Mouse (Mus musculus) cerebellum, postnatal 14 days (tissue): Measurements from ENCODE around the gene Stxbp4.
A peak's percentile ranks its signal among the peaks of the same experiment; 100 is the strongest.

Experiments used
- DNase-seq, 2 experiments: peaks; one replicate each; pipeline ENCODE4 v3.0.0; 2021; ENCODE audit warnings: mixed read lengths in 2 of 2

The Stxbp4 gene

DNA sequence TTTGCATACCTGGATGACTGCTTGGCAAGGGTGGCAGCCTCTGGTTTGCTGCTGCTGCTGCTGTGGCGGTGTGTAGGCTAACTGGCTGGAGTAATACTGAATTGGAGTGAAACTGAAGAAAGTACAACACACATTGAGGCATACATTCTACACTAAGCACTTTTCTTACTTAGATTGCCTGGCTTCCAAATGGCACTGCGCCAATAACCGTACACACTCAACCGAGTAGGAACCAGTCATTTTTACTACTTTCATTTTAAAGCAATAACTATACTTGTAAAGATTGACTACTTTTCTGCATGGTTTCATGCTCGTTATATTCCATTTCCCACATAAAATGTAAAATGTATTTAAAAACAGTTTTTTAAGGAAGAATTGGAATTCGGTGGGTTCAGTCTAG is 11.9 kb upstream of the Stxbp4 start:
- peak; percentile 20 for DNase-seq

DNA sequence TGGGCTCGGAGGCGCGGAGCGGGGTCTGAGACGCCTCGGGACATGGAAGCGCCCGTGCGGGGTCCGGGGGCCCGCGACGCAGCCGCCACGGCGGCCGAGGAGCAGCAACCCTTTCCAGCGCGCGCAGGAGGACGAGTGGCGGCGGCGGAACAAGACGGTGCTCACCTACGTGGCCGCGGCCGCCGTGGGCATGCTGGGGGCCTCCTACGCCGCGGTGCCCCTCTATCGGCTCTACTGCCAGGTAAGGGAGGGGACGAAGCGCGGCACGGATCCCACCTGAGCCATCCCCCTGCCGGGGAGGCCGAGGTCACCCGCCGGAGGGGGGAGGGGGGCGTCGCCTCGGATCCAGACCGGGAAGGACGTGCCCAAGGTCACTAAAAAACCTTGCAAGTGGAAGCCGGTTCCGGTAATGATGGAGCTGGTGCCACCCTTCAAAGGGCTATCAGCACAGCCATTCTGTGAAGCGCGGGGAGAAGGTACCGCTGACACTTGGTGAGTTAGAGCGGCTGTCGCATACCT is 487 bp upstream of the Stxbp4 start:
- peak in 1 of 2 experiments; percentile 77 for DNase-seq

DNA sequence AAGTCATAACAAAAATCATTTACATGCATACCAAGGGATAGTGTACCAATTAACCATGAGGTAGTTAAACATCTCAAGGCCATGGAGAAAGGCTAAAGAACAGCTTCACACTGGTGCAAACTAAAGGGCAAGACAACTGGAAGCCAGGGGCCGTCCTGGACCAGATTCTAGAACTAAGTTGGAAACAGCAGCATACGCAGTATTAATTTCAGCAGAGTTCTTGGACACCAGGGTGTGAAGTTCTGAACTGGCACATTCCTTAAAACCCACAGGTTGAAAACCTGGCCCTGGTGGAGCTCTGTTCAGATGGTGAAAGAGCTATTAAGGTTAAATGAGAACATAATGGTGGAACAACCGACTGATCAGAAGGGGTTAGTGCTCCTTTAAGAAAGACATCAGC is 3.2 kb downstream of the Stxbp4 start:
- no peak for DNase-seq

DNA sequence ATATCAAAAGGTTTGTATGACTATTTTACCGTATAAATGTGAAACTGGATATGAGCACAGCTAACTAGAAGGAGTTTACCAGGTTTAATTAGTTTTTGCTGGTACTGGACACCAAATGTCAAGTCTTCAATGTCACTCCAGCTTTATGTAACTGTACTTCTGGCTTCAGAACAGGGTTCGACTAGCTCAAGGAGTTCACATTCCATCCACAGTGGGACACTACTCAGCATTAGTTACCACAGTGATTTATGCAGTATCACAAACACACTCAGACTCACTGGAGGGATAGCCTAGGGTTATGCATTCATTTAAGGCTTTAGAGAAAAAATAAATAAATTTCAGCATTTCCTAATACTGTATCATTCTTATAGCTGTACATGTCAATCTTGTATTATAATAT is 5.4 kb downstream of the Stxbp4 start:
- no peak for DNase-seq

DNA sequence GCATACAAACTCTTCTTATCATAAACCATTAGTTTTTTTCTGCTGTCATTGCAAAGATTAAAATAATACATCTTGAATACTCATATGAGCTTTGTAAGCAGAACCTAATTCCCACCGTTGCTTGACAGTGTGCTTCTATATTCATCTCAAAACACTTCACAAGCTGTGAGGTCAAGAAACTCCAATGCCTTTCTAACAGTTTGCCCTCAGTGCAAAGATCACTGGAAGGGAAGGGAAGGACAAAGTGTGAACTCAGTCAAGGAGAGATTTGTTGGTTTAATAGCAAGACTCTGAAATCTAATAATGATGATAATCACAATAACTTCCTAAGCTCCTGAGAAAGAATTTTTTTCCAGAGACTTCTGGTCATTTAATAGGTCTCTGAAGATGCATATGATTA is 10.1 kb downstream of the Stxbp4 start:
- no peak for DNase-seq

DNA sequence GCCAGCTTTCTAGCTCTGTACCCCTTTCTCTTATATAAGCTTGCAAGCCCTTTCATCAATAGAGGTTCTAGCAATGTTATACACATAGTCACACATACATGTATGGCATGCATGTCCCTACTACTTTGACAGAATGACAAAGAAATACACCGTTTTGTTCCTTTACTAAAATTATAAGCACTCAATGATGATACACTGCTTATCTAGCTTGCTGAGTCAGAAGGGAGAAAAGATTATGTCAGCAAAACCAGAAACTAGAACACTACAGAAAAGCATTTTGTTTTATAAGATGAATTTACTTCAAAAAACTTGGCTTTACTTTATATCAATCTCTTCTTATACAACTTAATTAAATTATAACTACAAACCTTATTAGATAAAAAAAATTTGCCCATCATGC is 12.7 kb downstream of the Stxbp4 start:
- no peak for DNase-seq

DNA sequence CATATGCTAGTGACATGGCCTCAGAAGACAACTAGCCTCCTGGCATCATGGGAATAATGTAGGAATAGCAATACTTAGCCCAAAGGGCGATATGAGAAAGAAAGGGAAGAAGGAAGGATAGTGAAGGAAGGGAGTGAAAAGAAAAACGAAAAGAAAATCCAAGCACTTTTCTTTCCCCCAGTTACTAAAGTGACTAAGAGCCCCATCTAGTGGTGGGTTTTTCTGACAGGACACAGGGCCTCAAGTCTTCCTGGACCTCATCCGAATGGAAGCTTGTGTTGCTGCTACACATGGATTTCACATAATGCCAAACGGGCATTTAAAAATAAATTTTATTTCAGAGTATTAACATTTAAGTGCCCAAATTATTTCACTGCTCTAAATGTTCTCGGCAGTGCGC is 14.4 kb downstream of the Stxbp4 start:
- DNase-seq: peak; percentile 63 to 76

DNA sequence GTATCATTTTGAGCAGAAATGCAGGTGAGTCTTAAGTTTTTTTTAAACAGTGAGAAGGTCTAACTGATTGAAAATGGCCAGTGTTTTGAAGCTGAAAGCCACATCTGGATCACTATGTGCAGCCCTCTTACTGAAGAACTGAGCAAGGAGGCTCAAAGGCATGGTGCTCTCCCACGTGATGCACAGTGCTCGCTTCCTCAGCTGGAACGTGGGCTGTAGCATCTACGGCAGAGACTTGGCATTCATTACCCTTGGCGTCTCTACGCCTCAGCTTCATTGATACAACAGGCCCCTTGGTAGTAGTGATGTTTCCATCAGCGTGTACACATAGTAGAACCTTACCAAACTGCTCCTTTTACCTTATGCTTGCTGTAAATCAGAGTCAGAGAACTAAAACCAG is 15.4 kb downstream of the Stxbp4 start:
- DNase-seq: no peak

DNA sequence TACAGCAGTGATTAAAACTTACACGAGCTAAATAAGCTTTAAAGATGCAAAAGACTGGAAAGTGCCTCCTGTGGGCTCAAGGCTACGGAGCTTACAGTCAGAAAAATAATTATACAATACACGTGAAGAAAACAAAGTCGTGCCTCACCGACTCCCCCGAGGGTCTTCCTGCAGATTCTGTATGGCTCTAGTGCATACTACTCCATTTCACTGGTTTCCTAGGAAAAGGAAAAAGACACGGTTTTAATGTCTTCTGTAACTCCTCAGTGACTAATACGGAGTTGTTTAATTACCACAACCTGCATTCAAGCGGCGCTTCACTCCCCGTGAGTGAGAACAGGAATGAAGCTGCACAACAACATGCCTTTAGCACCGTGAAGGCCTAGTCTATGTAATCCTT is 15.8 kb downstream of the Stxbp4 start:
- DNase-seq: no peak

DNA sequence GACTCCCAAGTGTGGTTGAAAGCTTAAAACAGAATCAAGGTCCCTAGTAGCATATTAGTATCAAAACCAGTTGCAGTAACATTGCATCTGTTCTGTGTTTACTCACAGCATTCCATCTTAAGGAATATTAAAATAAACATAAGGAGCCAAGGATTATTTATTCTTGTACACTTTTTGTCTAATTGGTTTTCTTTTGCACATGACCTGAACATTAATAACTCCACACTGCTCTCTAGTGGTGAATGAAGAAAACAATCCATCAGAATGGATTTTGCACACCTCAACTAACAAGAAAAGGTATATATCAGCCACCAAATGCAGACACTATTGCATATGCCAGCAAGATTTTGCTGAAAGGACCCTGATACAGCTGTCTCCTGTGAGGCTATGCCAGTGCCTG is 21.5 kb downstream of the Stxbp4 start:
- DNase-seq: peak in 1 of 2 experiments; percentile 32

DNA sequence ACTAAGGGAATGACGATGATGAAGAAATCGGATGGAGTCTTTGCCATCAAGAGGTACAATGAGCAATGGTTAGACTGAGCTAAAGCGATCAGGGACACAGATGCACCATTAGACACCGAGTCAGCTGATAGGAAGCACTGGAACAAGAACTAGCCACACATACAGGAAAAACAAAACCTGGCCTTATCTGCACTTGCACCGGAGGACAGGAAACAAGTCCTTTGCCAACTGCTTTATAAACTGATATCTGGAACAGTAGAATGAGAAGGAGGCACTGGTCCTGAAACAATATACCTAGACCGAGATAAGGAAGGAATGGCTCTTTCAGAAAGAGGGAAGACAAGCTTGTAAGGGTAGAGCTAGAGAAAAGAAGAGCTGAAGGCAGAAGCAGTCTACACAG is 23.1 kb downstream of the Stxbp4 start:
- DNase-seq: no peak

DNA sequence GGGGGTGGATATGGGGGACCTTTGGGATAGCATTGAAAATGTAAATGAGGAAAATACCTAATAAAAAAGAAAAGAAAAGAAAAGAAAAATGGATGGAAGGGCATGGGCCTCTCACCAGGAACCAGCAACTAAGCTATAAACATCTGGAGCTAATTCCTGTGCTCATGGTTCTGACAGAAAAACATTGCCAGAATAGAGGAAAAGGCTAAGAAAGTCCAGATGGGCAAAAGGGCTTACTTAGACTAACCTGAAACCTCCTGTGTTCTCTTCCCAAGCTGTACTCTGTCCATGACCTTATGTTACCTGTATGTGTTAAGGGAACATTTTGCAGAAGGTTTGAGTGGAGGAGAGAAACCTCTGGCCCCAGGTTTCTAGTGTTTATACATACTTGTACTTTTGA is 25.8 kb downstream of the Stxbp4 start:
- DNase-seq: no peak

DNA sequence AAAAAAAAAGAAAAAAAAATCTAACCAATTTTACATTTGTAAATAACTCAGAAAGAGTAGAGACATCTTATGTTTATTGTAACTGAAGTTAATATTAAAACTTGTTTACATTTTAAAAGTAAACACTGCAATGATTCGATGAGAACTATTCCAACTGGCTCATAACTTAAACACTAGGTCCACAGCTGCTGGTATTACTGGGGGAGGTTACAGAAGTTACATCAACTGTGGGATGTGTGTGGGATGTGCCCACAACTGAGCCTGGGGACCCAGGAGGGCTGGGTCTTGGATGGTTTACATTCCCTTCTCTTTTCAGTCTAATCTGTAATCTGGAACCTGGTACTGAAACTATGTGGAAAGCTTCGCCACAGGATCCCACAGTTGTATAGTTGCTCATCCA is 34.8 kb downstream of the Stxbp4 start:
- no peak for DNase-seq

DNA sequence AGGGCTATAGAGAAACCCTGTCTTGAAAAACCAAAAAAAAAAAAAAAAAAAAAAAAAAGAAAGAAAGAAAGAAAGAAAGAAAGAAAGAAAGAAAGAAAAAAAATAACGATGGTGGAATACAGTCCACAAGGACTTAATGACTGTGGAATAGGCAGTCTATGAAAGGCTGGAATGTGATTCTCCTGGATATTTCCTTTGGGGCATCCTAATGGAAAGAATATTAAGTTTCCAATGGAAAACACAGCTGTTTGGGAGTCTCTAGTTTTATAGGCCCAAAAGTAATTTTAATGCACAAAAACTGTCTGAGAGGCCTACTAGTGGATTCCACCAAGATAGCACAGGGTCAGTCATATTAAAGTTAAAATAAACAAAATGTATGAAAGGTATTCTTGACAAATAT is 42.1 kb downstream of the Stxbp4 start:
- DNase-seq: no peak

DNA sequence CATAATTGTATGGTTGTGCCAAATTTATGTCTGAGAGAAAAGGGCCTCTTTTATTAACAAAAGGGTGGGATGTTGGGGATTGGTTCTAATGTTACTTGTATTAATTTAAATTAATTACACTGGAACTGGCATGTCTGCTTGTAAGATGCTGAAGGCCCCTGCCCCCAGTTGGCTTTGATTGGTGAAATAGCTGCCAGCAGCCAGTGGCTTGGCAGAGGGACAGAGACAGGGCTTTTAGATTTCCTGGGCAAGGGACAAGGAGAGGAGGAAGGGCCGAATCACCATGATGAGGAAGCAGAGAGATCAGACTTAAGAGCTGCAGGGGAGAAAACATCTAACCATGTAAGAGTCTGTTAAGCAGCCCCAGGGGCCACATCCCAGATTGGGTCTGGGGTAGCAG is 46.9 kb downstream of the Stxbp4 start:
- peak; percentile 12 to 21 for DNase-seq

DNA sequence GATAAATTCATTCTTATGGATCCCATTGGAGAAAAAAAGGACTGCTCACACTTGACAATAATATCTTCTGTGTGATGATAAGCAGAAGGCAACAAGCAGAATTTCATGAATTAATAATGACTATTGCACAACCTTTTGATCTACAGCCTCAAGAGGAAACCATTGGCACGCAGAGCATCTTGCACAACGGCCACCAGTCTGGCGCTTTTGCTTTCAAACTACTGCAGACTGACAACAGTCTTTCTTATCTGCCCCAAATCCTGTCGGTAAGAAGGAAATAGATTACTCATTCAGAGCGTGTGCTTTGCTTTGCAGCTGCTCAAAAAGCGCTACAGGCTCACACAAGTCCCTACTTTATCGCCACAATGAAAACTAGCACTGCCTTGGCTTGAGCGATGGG is 51.7 kb downstream of the Stxbp4 start:
- DNase-seq: no peak

DNA sequence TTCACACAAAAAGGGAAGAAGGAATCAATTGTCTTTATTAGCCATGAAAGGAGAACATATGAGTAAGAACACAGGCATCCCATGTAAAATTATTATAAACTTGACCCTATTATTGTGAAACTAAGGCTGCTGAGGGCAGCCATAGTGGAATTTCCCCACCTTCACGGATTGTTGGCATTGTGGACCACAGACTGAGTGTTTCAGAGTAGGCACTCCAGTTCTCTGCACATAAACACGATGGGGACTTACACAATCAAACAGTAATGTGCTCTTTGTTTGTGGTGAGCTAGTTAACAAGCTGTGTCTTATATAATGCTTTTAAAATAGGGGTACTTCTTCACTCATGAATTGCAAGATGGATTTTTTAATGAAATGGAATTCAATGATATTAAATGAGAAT is 52.1 kb downstream of the Stxbp4 start:
- no peak for DNase-seq

DNA sequence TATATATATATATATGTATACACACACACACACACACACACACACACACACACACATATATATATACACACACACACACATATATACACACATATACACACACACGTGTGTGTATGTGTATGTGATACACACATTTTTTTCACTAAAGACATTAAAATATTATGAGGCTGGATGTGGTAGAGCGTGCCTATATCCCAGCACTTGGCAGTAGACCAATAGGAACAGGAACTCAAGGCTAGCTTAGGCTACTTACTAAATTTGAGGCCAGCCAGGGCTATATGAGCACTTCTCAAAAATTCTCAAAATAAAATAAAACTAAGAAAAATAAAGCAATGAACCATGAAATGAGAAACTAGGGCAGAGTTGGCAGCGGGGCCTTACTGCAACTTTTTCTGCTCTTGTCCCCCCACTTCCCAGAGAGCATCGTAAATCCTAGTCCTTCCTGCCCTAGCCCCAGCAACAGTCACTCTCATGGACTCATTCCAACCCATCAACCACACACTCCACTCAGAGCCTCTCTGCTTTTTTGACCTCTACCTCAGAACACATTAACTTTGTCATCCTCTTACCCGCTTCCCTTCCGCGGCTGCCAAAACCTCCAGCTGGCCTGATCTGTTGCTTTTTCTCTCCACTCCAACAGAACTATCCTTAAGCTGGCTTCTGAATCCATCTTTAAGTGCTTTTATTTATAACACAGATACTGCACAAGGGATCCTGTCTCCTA is 60.7 kb downstream of the Stxbp4 start:
- DNase-seq: no peak

DNA sequence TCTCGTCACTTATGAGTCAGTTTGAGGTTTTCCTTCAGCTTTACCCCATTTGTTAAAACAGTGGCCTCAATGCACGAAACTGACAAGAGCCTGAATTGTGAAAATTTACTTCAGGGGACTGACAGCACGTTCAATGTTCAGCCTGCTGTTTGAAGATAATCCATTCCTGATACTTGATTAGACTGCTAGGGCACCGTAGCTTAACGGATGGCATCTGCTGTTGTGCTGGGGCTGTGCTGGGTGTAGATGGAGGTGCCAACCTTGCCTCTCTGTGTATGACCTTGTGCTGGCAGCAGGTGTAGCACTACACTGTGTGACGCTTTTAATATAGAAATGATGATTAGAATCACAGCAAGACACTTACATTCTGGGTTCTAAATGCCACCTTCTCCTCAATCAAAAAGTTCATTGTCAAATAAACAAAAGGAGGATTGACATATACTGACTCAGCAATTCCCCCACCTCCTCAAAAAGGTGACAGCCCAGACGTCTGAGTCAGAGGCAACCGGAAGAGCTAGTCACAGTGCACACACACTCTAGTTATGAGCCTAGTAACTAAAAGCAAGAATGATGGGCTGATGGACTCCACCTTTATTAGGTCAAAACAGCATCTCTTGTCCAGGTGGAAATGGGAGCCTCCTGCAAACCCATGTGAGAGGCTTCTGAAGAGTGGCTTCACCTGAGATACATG is 61.5 kb downstream of the Stxbp4 start:
- no peak for DNase-seq

DNA sequence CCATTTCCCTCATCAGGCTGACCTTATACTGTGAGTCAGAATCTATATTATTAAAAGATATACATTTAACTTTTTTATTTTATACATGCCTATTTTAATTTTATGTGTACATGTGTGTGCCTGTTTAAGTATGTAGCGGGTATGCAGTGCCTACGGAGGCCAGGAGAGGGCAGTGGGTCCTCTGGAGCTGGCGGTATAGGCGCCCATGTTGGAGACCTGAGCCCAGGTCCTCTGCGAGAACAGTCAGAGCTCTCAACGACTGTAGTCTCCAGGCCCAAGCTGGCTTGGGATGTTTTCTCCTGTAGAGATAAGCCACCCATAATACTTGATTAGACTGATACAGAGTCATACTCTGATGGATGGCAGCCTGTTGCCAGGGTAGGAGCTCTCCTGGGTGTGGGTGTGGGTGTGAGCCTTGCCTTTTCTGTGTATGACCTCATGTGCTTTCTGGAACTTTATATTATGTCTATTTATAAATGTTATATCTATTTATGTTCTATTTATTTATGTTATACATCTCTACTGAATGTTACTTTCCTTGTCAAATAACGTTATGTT is 62.3 kb downstream of the Stxbp4 start:
- DNase-seq: no peak

DNA sequence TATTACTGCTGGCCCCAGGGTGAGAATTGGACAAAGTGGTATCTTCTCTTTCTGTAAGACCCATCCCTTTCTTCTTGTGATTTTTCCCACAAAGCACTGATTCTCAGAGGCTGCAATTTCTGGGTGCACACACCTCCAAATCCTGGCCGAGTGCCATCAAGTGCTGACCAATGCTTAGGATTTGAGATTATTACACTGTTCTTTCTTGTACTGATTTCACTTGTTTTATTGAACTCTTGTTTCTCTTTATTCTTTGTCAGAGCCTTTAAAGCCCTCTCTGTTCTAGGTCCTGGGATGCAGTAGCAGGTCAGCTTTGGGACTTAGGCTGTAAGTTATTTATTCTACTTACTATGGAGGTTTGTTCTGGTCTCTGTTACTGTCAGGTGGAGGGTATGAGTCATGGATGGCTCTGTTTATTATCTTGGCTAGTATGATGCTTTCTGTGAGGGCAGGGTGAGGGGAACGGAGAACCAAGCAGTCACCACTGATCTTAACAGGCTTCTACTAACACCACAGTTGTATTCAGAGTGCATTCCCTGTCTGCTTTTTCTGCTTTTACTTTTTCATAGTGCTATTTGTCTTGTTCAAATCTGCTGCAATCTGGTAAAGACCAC is 67.1 kb downstream of the Stxbp4 start:
- peak in 1 of 2 experiments; percentile 20 for DNase-seq

DNA sequence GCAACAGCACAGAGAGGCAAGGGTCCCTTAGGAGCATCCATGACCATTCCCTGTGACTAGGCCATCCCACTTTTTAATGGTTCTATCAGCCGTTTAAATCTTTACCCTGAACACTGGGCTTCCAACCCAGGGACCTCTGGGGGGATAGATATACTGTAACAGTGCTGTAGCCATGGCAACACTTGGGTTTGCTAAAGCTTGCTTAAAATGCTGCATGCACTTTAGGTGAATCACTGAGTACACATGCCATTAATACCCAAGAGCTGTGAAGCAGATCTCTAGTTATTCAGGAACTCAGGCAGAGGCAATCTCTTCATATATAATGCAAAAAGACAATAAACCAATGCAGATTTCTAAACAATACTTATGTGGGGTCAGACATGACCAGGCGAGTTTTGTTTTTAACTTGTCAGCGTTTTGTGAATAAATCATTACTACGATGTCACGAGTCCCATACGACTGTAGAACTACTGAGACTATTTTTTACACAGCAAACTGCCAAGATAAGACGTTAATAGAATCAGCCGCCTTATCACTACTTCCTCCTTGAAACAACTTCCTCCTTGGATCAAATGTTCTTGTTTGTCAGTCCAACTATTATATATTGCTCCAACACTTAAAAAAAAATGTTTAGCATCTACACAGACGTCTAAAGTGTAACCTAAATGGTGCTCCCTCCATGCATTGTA is 79.4 kb downstream of the Stxbp4 start:
- DNase-seq: no peak

DNA sequence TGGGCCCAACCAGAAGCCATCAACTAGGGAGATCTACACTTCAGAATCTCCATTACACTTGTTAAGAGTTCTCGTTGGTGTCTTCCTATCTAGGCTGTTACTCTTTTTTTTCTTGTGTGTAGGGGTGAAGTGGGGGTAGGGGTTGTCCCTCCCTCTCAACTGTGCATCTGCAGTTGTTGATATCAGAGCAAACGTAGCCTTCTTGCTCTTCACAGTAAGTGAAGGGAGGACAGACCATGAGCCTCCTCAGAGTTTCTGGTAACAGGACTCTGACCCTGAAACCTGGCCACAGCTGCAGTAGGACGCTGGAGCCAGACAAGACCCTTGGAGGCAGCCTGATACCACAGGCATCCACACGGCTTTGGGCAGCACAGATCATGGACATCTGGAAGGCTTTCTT is 81.4 kb downstream of the Stxbp4 start:
- DNase-seq: no peak
